Mouse (Mus musculus) liver, adult 2 months (tissue): ENCODE measurements around the gene Tll2.

Source experiments
- CTCF ChIP-seq: fragments of 200-500 bp; IDR thresholded peaks from 2 replicates; pipeline ENCODE4 v1.5.1; 2011; ENCODE audit warnings: low read depth, low read length, control low read depth
- POLR2A ChIP-seq: fragments of 200-500 bp; IDR thresholded peaks from 2 replicates; pipeline ENCODE4 v1.6.1; 2011; ENCODE audit warnings: low read length, control low read depth; ENCODE audit not compliant: insufficient read depth; ENCODE audit errors: extremely low read depth

GRCm38 (mm10) chr19:41087901-41088300 is 118.7 kb downstream of the Tll2 start:
- TF ChIP-seq CTCF (no peak), POLR2A (no peak)
